Mouse (Mus musculus): ENCODE measurements at regions not wholly inside any gene's neighbourhood (a gene's known extent, or its start where the extent isn't known, plus 50 kb on each side); places are given as distances from the start of the nearest gene placed in this dataset.
A peak's percentile ranks its signal among the peaks of the same experiment; 100 is the strongest.

- TF ChIP-seq ZC3H11A (IDR thresholded peaks at IDR 0.05; ENCODE audit: borderline replicate concordance, low read depth, low read length) (no peak), CHD2 (IDR thresholded peaks at IDR 0.05; ENCODE audit: low read depth, low read length) (no peak), HCFC1 (IDR thresholded peaks at IDR 0.05; ENCODE audit: borderline replicate concordance, insufficient read depth, low read length) (no peak), MAFK (IDR thresholded peaks at IDR 0.05; ENCODE audit: insufficient read depth, low read depth, low read length) (no peak), ZNF384 (IDR thresholded peaks at IDR 0.05; ENCODE audit: low read depth, low read length) (no peak)
- no peak overlapping the region for H3K4me3 ChIP-seq (ENCODE audit: insufficient read depth in 1 of 2, low read depth in 1 of 2, low read length in 2 of 2, poor library complexity in 1 of 2, severe bottlenecking in 1 of 2)
- H3K27ac ChIP-seq (ENCODE audit: insufficient read depth, low read depth, low read length, poor library complexity, severe bottlenecking), result no peak overlapping the region; the same call in 1 of the 2 replicates
- peak; percentile 29 for DNase-seq (ENCODE audit: low read depth, low spot score)
- peaks cover 0 to 3% of the 10 kb centered on the region in 2 experiments; a peak in 2 of 4 replicates for H3K4me1 ChIP-seq (ENCODE audit: control insufficient read depth in 2 of 2, insufficient read depth in 2 of 2, low read length in 2 of 2, poor library complexity in 1 of 2)
- no peaks in the 10 kb centered on the region for H3K36me3 ChIP-seq (ENCODE audit: control insufficient read depth, insufficient read depth, low read length, poor library complexity, severe bottlenecking)
- no peaks in the 10 kb centered on the region for H3K9me3 ChIP-seq (ENCODE audit: control insufficient read depth, insufficient read depth, low read depth, low read length)
- in situ Hi-C loops (cut with MboI; ENCODE audit: low sequenced_read_pairs in 2 of 2, unreplicated experiment in 2 of 2), result no loop called here
- H3K9ac ChIP-seq (ENCODE audit: insufficient read depth, low read depth, low read length, poor library complexity, severe bottlenecking), result no peak overlapping the region
Observed at GRCm38 (mm10) chr1:123065175-123065574, 980.2 kb downstream of the Dpp10 start.

Data from ES-E14 (cell line).